Mouse (Mus musculus) intestine, embryonic 16.5 days (tissue): ENCODE data around the gene Mrpl28. TPM values are rescaled to one million over a fixed set of nuclear protein-coding genes. Genes with fewer than 3 reads are reported as not detected.
"Not testable (repeated sequence)": the region's sequence is repeated elsewhere in the genome, so short reads cannot be mapped to it uniquely, and the experiment has no call there.

Source experiments
- ATAC-seq: fragments of 200-750 bp; cut with Nextera tagmentation; 2 replicates; pipeline ENCODE4 v1.8.0; 2017; ENCODE audit warnings: moderate TSS enrichment, moderate library complexity
- H3K27ac ChIP-seq: fragments of 300-500 bp; sonication (generic); 2 replicates; pipeline ENCODE4 v1.5.1; 2014; ENCODE audit warnings: mild to moderate bottlenecking, low read length
- H3K27me3 ChIP-seq: fragments of 300-500 bp; sonication (generic); replicated peaks from 2 replicates; pipeline ENCODE4 v1.6.1; 2014; ENCODE audit warnings: low read length, control low read depth, mixed read lengths; ENCODE audit not compliant: control insufficient read depth, insufficient read depth
- H3K36me3 ChIP-seq: fragments of 300-500 bp; sonication (generic); 2 replicates; pipeline ENCODE4 v1.6.1; 2014; ENCODE audit warnings: low read length, control low read depth; ENCODE audit not compliant: control insufficient read depth, insufficient read depth
- H3K4me1 ChIP-seq: fragments of 300-500 bp; sonication (generic); 2 replicates; pipeline ENCODE4 v1.6.1; 2014; ENCODE audit warnings: low read length, control low read depth, mixed read lengths; ENCODE audit not compliant: control insufficient read depth, insufficient read depth
- H3K4me2 ChIP-seq: fragments of 300-500 bp; sonication (generic); 2 replicates; pipeline ENCODE4 v1.6.1; 2014; ENCODE audit warnings: low read depth, low read length, control low read depth
- H3K4me3 ChIP-seq: fragments of 300-500 bp; sonication (generic); 2 replicates; pipeline ENCODE4 v1.5.1; 2014; ENCODE audit warnings: mild to moderate bottlenecking, low read length
- H3K9ac ChIP-seq: fragments of 300-500 bp; sonication (generic); 2 replicates; pipeline ENCODE4 v1.6.1; 2014; ENCODE audit warnings: low read depth, low read length
- H3K9me3 ChIP-seq: fragments of 300-500 bp; sonication (generic); 2 replicates; pipeline ENCODE4 v1.6.1; 2016; ENCODE audit warnings: low read length, control low read depth; ENCODE audit not compliant: control insufficient read depth
- WGBS: fragments of 180-500 bp; shearing (Covaris S2); extraction: QIAGEN DNeasy Blood & Tissue Kit; methylation state at CpG from one replicate; pipeline ENCODE4 v1.1.7; 2014; 5-methylcytosine and 5-hydroxymethylcytosine counted together
- polyA plus RNA-seq: library from polyadenylated mRNA; unstranded; fragments of >200 nt; fragmentation: Nextera tagmentation; extraction: Ambion mirVana; gene quantifications from 2 replicates; pipeline ENCODE4 v1.2.1, GENCODE M21; 2015

Gene Mrpl28
- polyA plus RNA-seq, 1 experiment from 2014 or later, result 260 TPM

DNA sequence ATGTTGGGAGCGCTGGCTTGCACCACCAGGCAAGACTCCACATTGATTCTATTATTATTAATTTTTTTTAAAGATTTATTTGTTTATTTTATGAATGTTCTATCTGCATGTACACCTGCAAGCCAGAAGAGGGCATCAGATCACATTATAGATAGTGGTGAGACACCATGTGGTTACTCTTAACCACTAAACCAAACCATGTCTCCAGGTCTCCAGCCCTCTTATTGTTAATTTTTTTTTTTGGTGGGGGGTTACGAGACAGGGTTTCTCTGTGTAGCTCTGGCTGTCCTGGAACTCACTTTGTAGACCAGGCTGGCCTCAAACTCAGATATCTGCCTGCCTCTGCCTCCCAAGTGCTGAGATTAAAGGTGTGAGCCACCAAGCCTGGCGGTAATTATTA, 24.0 kb upstream of the Mrpl28 start:
- ATAC-seq, H3K4me2 ChIP-seq, H3K9ac ChIP-seq, H3K4me1 ChIP-seq, H3K4me3 ChIP-seq, H3K27me3 ChIP-seq, H3K9me3 ChIP-seq, H3K36me3 ChIP-seq, H3K27ac ChIP-seq: not testable (repeated sequence)
- 65% methylated on average over 3 of the region's 3 CpGs for WGBS

DNA sequence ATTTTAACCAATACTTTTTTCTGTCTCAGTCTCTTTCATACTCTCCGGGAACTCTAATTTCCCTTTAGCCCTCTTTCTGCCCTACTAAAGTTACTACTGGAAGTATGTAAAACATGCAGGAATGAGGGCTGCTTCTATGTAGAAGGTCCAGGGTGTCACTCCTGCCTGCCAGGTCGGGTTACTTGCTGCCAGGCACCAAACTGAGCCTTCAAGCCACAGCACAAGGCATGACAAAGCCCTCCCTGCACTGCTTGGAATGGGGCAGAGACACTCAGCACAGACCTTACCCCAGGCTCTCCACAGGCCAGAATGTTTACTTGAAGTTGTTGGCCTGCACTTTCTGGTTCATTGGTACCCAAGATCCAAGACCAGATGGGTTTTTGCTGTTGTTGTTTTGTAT, 23.1 kb upstream of the Mrpl28 start:
- Histone ChIP-seq H3K4me3 (no peak overlapping the region), H3K9me3 (no peaks in the 10 kb centered on the region), H3K4me2 (no peak overlapping the region), H3K27ac (no peak overlapping the region), H3K27me3 (no peaks in the 10 kb centered on the region), H3K9ac (no peak overlapping the region), H3K36me3 (no peaks in the 10 kb centered on the region), H3K4me1 (no peaks in the 10 kb centered on the region)
- 44% methylated on average over 2 of the region's 2 CpGs for WGBS
- no peak for ATAC-seq

DNA sequence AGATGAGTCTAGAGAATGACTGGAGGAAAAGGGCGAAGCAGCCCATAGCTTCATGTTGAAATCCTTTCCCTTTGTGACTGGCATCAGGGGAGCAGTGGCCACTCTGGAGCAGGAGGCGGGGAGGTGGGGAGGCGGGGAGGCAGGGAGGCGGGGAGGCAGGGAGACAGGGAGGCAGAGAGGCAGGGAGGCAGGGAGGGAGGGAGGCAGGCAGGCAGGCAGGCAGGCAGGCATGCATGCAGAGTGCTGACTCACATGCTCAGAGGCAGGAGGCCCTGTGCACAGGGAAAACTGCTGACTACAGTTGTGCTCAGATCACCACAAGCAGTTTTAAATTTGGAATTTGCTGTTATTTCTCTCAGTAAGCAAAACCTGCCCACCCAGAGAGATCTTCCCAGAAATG, 21.8 kb upstream of the Mrpl28 start:
- no peaks in the 10 kb centered on the region for H3K4me1 ChIP-seq
- H3K4me2 ChIP-seq, result no peak overlapping the region
- H3K36me3 ChIP-seq, result no peaks in the 10 kb centered on the region
- no peak overlapping the region for H3K27ac ChIP-seq
- WGBS, result 37% methylated on average over 4 of the region's 4 CpGs
- H3K4me3 ChIP-seq, result no peak overlapping the region
- no peaks in the 10 kb centered on the region for H3K27me3 ChIP-seq
- no peaks in the 10 kb centered on the region for H3K9me3 ChIP-seq
- H3K9ac ChIP-seq, result no peak overlapping the region
- peak; percentile 74 for ATAC-seq

DNA sequence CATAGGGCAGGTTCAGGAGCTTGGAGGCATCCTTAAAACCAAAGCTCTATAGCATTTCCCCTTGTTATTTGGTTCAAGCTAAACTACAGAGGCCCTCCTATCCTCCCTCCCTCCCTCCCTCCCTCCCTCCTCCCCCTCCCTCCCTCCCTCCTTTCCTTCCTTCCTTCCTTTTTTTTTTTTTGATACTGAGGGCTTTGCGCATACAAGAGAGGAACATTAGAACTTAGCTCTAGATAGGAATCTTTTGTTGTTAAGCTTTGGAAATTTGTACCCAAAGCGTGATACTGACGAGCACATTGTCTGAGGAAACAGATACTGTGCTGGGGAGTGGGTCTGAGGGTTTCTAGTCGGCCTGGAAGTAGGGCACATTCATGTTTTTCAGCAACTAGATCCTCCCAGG, 17.7 kb upstream of the Mrpl28 start:
- no peaks in the 10 kb centered on the region for H3K36me3 ChIP-seq
- H3K4me2 ChIP-seq, result no peak overlapping the region
- no peak overlapping the region for H3K27ac ChIP-seq
- H3K9ac ChIP-seq, result no peak overlapping the region
- H3K27me3 ChIP-seq, result peaks cover 2% of the 10 kb centered on the region; the same call in 1 of the 2 replicates
- 70% methylated on average over 4 of the region's 4 CpGs for WGBS
- no peak for ATAC-seq
- H3K4me1 ChIP-seq, result no peaks in the 10 kb centered on the region
- no peaks in the 10 kb centered on the region for H3K9me3 ChIP-seq
- H3K4me3 ChIP-seq, result no peak overlapping the region

DNA sequence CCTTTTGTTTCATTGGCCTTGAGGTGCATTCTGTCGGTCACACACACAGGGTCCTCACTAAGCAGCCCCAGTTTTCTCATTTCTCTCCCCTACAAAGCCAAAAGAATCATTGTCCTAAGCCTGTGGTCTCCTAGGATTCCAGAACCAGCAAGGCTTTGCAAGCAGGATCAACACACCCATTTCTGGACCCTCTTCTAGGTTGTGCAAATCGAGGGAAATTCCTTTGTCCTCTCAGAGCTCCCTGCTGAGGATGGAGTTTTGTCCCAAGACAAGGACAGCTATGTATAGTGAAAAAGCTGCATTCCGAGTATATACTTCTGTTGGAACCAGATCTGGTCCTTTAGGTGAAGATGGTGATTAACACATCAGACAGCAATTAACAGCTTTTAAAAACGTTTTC, 13.1 kb upstream of the Mrpl28 start:
- H3K4me3 ChIP-seq, result no peak overlapping the region
- ATAC-seq, result no peak
- no peak overlapping the region for H3K9ac ChIP-seq
- WGBS, result 41% methylated on average over 4 of the region's 4 CpGs
- peaks cover 32% of the 10 kb centered on the region for H3K27me3 ChIP-seq
- H3K4me1 ChIP-seq, result peaks cover 5% of the 10 kb centered on the region; the same call in 1 of the 2 replicates
- H3K9me3 ChIP-seq, result no peaks in the 10 kb centered on the region
- no peak overlapping the region for H3K4me2 ChIP-seq
- no peaks in the 10 kb centered on the region for H3K36me3 ChIP-seq
- no peak overlapping the region for H3K27ac ChIP-seq

DNA sequence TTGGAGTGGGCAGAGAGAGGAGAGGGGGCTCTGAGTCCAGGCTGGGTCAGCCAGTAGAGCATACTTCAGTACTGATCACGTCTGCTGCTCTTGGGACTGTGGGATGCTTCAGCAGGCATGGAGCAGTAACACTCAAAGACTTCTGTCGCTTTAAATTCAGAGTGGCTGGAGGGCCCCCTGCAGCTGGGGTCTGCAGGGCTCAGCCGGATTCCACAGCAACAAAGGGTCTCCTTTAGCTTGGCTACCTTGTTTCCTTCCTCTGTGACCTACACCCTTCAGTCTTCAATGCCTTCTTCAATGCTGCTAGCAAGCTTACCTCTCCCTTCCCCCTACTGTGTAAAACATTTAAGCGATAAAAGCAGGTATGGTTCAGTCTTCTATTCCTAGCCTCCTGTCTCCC, 12.3 kb upstream of the Mrpl28 start:
- no peak for ATAC-seq
- no peak overlapping the region; the same call in 1 of the 2 replicates for H3K9ac ChIP-seq
- peaks cover 39% of the 10 kb centered on the region for H3K27me3 ChIP-seq
- no peak overlapping the region for H3K4me2 ChIP-seq
- no peaks in the 10 kb centered on the region for H3K9me3 ChIP-seq
- H3K36me3 ChIP-seq, result no peaks in the 10 kb centered on the region
- H3K4me3 ChIP-seq, result no peak overlapping the region
- H3K4me1 ChIP-seq, result peaks cover 5% of the 10 kb centered on the region
- WGBS, result 21% methylated on average over 4 of the region's 4 CpGs
- no peak overlapping the region for H3K27ac ChIP-seq

- no peak overlapping the region for H3K4me3 ChIP-seq
- no peak for ATAC-seq
- peaks cover 39% of the 10 kb centered on the region for H3K27me3 ChIP-seq
- H3K9me3 ChIP-seq, result no peaks in the 10 kb centered on the region
- 30% methylated on average over 4 of the region's 4 CpGs for WGBS
- no peaks in the 10 kb centered on the region for H3K36me3 ChIP-seq
- H3K4me2 ChIP-seq, result no peak overlapping the region
- H3K9ac ChIP-seq, result no peak overlapping the region
- no peak overlapping the region for H3K27ac ChIP-seq
- H3K4me1 ChIP-seq, result peaks cover 5% of the 10 kb centered on the region
Observed at GRCm38 (mm10) chr17:26111722-26112121, 11.6 kb upstream of the Mrpl28 start.

DNA sequence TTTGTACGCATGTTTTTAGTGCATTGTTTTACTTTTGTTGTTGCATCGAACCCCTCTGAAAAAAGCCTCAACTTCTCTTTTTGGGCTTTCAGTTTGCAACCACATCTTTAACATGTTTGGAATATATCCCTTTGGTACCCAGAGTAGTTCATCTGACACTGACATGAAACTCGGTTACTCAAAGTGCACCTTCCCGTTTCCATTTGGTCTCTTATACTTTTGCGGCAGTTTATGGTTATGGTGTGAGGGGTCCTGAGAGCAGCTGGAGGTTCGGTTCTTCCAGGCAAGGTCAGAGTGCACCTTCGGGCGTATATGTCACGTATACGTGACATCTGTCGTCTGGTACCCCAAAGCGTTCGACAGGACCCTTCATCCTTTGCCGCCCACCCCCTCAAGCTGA, 10.5 kb upstream of the Mrpl28 start:
- H3K9me3 ChIP-seq, result no peaks in the 10 kb centered on the region
- H3K4me1 ChIP-seq, result peaks cover 5% of the 10 kb centered on the region
- H3K4me3 ChIP-seq, result peak overlapping the region; percentile 74
- H3K27ac ChIP-seq, result peak overlapping the region; percentile 80; the same call in 1 of the 2 replicates
- H3K27me3 ChIP-seq, result peaks cover 39% of the 10 kb centered on the region
- H3K9ac ChIP-seq, result peak overlapping the region; percentile 83; the same call in 1 of the 2 replicates
- no peak for ATAC-seq
- 17% methylated on average over 14 of the region's 14 CpGs for WGBS
- no peaks in the 10 kb centered on the region for H3K36me3 ChIP-seq
- peak overlapping the region; percentile 87 for H3K4me2 ChIP-seq

DNA sequence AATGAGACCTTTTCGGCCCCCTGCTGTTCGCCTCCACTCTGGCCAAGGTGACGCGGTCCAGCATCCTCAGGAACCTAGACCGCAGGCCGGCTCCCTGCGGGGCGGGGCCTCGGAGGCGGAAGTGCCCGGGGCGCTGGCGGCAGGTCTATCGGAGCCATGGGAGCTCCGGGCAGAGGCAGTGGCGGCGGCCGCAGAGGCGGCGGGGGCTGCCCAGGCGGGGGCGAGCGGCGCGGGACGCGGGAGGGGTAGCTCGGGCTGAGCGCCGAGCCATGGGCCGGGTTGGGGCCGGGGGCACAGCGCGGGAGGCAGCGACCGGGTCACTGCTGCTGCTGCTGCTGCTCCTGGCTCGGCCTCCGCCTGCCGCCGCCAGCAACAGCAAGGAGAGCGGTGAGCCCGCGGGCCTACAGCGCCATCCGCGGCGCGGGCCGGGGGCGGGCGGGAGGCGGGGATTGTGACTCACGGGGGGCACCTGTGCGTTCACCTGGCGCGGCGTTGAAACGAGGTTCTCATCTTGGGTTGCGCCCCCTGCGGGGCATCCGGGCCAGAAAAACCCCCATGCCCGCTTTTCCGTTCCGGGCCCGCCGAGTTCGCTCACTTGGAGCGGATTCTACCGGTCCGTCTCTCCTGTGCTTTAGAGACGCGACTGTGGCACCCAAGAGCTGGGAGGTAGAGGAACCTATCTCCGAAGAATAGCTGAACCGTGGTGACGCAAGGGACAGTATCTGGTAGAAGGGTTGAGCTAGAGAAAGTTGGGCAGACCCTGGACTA, 9.9 kb upstream of the Mrpl28 start, which contains the start of gene Tmem8:
Gene Tmem8, plus strand, starts transcription at position 119 of the 768 bp plus-strand sequence.
- Histone ChIP-seq H3K4me3 (peak within 1 kb of the TSS; percentile 74), H3K9ac (peak within 1 kb of the TSS; percentile 83), H3K36me3 (no peaks in the 10 kb centered on the region), H3K27ac (peak within 1 kb of the TSS; percentile 80), H3K4me1 (peaks cover 5% of the 10 kb centered on the region), H3K4me2 (peak within 1 kb of the TSS; percentile 87), H3K9me3 (no peaks in the 10 kb centered on the region), H3K27me3 (peaks cover 39% of the 10 kb centered on the region)
- peak; percentile 71 for ATAC-seq
- WGBS, result under 1% methylated on average over 72 of the region's 75 CpGs
